Mouse (Mus musculus) right cerebral cortex, adult 18-20 months (tissue): ENCODE data around the gene Ssx2ip.
"Not testable (repeated sequence)": the region's sequence is repeated elsewhere in the genome, so short reads cannot be mapped to it uniquely, and the experiment has no call there.

Experiments
- DNase-seq: peaks from one replicate; pipeline ENCODE4 v3.0.0; 2022; ENCODE audit warnings: mixed read lengths

Gene Ssx2ip

DNA sequence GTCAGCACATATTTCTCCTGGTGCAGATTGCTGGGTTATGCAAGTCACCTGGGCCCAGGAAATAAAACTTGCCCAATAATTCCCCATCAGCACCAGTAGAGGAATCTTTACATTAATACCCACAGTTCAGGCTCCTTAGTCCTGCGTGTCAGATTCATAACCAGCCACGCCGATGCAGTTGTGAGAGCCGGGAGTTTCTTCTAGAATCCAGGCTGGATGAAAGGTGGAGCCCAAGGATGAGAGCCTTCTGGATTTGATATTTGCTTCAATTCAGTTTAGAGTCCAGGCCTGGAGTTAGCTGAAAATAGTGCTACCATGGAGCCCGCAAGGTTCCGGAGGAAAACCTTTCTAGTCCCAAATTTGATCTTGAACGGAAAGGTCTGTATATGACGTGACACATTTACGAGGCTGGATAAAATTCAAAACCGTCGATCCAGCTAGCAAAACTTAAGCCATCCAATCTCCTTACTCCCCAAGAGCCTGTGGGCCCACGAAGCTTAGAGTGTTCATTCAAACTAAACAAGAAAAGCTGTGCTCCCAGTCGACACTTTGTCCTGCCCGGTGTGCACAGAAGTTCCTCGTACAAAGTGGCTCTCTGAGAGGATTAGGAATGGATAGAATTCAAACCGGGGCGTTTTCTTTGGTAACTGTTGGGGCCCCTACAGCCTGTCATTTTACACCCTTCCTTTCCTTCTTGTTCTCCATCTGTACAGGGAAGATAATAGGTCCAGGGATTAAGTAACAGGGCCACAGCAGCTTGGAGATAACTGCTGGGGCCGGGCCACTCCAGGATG, 968 bp downstream of the Ssx2ip start:
- DNase-seq, result no peak

DNA sequence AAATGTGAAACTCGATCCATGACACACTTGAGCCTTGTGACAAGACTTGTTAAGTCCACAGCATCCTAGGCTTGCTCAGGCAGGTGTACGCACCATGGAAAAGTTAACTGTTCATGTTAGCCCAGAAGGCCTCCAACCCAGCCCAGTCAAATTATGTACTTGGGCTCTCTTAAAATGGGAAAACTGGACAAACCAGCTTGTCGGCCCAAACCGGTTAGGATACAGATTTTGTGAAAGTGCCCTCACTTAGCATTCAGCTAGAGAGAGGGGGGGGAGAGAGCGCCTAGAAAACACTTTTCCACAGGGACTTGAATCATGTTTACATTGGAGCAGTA, 1.5 kb downstream of the Ssx2ip start:
- no peak for DNase-seq

DNA sequence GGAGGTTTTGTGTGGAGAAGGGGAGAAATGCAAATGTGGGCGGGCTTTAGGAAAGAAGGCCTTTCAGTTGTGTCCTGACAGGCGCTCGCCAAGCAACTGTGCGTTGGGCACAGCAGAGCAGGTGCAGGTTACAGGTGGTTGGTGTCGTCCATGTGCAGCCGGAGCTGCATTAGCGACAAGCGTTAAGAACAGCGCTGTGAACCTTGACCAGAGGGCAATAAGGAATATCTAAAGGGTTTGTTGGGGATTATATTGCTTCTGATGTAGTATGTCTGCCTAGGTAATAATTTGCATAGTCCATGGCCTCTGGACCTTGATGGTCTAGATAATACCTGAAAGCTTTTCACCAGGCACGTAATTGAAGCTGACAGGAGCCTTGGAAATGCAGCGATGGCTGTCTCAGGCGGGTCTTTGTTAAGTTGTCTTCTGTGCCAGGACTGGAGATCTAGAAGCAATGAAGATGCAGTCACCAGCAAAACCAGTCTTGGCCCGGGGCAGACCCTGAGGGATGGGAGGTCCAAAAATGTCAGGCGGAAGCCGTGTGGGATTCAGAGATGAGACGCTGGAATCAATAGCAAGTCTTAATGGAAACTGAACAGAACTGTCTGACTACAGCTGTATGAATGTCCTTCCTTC, 2.8 kb downstream of the Ssx2ip start:
- no peak for DNase-seq

DNA sequence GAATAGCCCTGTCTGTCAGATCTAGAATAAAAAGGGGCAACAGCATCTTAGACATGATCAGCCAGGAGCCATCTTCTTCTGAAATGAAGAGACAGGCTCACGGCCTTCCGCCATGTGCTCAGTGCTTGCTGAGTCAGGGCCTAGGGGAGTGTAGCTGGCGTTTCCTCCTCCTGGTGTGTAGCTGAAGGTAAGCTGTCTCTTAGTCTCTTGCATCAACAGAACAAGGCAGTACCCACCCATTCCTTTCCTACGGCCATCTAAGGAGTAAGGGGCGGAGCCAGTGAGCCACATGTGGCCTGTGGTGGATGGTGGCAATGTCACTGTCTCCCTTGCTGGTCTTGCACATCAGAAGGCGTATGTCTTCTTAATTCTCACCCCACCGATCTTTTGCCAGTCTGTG, 5.7 kb downstream of the Ssx2ip start:
- no peak for DNase-seq

DNA sequence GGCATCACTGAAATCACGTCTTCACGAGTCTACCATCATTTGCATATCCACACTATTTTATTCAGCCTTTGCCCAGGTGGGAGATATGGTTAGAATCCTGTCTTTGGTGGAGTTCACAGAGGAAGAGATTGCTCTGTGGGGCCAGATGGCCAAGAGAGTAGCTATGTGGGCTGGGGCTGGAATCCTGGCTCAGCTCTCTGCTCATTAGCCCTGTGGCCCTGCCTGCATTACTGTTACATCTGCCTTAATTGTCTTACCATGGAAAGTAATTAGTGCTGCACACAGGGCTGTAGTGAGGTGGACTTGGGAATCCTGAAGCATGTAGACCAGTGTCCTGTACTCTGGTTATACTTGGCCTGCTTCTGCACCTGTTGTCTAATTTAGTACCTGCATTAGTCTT, 7.6 kb downstream of the Ssx2ip start:
- DNase-seq, result no peak

DNA sequence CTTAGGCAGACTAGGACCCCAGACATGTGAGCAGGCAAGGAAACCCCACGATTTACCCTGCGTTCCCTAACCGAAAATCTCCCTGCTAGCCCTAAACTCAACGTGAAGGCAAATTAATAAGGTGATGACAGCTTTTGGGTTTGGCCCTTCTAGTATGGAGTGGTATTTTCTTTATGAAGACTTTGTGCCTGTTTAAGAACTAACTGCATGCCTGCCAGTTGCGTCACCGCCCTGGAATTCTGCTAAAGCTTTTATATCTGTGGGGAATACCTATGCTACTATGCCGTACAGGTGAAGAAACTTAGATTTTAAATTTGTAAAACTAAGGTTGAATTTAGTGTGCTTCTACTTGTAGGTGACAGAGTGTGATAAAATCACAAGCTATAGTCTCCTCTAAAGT, 8.0 kb downstream of the Ssx2ip start:
- DNase-seq, result no peak

DNA sequence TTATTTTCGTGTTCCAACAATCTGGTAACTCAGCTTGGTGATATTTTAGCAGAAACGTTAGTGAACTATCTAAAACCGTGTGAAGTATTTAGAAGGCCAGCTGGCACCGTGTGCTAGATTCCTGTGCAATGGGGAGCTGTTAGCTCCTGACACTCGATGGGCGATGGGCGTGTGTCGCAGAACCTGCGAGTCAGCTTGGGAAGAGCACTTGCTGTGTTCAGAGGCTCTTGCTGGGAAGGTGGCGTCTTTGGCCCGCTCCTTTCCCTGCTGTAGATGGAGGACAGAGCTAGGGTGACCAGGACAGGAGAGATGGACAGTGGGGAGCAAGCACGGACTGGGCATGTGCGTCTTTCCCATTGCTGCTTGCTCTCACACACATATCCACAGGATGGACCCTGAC, 8.6 kb downstream of the Ssx2ip start:
- peak; percentile 48 for DNase-seq

DNA sequence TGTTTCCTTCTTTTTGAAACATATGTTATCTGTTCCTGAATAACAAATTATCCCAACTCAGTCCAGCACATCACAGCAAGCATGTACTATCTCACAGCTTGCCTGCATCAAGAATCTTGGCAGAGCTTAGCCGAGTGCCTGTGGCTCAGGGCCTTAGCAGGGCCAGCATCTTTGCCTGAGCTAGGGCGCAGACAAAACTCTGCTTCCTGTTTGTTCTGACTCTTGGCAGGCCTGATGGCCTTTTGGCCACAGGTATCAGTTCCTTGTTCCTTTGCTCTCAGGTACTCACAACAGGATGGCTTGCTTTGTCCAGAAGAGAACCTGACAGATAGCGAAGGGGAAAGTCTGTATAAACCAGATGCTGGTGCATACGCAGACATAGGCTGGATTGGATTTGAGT, 9.6 kb downstream of the Ssx2ip start:
- no peak for DNase-seq

DNA sequence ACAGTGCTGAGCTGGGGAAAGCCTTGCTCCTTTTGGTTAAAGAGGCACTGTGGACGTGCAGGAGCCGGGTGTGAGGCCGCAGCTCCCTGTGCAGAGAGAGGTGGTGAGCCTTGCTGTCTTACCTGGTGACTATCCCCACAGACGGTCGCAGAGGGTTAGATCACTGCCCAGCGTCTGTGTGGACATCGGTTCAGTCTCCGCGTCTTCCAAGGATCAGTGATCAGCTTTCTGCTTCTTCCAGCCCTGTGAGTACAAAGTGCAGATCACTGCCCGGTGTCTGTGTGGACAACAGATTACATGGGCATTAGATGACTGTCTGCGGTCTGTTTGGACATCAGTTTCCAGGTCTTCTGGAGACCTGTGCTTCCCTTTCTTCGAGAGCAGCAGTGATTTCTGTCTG, 10.1 kb downstream of the Ssx2ip start:
- DNase-seq, result no peak

DNA sequence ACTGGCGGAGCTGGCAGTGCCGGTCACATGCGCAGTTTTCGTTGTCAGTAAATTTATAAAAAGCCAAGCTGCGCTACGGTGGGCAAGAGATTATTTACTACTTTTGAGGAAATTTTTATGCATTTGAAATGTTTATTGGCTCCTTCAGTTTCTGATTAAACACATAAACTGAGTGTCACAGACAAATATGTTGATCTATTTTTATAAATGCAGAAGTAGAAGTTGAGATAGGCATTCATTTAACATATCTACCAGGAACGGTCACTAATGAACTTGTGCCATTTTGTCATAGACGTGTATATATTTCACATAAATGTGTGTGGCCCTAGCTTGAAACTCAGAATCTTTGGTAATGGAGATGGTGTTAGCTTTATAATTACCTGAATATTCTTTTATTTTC, 13.4 kb downstream of the Ssx2ip start:
- DNase-seq, result no peak

DNA sequence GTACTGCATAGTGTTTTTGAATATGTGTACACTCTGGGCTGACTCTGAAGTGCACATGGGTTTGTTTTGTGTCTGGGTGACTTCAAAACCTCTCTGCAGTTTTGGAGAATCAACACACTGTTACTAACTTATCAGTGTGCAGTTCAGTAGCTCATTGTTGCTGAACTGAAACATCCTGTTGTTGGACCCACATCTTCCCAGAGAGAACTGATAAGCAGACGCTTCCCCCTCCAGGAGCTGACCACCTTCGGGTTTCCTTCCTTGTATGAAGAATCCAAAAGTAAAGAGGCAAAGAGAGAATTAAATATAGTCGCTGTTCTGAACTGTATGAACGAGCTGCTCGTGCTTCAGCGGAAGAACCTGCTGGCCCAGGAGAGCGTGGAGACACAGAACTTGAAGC, 14.5 kb downstream of the Ssx2ip start:
- no peak for DNase-seq

DNA sequence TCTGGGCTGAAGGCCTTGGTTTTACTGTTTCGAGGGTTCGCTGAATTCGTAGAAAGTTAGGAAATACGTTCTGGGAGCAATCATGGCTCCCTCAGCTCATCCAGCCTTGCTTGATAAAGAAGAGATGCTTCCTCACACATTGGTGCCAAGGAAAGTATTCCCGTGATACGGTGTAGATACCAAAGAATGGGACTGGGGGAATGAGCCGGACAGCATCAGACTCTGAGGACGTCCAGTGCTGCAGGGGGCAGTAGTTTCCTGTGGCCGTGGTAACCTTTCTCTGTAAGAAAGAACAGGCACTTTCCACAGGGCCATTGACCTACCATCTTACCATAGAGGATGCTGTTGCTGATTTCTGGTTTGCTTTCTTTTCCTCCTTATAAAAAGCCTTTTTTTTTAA, 15.1 kb downstream of the Ssx2ip start:
- DNase-seq, result no peak

DNA sequence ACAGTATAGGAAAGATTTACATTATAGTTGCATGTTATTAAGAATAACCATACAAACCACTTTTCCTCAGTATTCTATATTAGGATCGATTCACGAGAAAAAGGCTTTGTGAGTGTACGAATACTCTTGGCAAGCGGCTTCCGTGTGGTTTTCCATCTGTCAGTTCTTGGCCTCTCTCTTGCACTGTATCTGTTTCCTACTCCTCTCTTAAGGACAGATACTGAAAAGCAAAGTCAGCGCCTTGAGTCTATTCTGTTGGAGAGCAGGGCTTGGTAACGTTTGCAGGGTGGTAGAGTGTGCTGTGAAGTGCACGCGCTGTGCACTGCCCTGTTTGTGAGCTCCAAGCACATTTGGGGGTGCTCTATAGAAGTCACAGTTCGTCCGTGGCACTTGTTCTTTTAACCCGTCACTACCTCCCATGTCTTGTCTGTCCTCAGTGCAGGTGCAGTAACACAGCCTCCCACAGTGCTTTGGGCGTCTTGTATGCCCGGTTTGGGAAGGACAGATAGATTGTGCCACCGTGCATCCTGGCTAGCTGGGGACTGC, 15.6 kb downstream of the Ssx2ip start:
- DNase-seq, result no peak

DNA sequence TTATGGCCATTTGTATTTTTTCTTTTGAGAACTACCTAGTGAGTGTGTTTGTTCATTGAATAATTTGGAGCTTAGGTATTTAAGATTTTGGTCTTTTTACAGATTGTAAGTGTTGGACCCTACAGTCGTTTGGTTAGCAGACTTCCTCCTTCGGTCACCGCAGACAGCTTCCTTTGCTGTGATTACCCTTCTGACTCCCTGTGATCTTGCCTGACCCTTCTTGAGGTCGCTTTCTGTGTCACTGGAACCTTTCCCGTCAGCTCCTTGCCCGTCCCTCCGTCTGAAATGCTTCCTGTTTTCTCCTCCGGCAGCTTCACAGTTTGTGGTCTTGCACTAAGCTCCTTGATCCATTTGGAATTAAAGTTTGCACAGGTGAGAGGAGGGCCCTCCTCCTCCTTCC, 17.3 kb downstream of the Ssx2ip start:
- no peak for DNase-seq

DNA sequence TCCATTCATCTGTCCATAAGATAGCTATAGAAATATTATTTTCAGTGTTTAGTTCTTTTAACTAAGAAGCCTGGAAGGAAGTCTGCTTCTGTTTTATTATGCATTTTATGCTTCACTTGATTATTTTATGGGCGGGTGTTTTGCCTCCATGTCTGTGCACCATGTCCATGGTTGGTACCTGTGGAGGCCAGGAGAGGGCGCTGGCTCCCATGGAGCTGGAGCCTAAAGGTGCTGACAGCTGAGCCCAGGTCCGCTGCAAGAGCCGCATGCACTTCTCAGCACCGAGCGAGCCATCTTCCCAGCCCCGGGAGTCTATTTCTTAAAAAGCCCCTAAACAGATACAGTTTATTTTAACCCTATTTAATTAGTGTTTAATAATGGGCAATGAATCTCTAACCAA, 19.3 kb downstream of the Ssx2ip start:
- DNase-seq, result no peak

DNA sequence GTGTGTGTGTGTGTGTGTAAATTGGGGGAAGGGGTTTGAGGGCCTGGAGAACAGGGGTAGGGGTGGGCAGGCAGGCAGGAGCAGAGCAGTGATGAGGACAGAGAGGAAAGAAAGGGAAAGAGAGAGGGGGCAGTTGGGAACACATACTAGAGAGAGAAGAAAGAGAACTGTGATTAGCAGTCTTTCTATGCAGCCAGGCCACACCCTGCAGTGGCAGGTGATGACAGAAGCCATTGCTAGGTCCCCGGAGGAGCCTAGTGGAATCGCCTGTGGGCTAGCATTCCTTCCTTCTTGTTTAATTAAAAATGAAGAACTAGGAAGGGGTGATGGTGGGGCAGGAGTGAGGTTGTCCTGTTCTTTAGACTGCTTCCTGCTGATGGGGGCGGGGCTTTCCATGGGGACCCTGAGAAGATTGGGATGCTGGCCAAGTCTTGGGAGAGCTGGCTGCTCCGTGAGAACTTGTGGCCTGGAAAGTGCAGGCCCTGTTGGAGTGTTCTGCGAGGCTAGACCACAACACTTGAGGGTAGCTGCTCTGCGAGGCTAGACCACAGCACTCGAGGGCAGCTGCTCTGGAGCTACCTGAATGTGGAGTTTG, 20.0 kb downstream of the Ssx2ip start:
- no peak for DNase-seq

DNA sequence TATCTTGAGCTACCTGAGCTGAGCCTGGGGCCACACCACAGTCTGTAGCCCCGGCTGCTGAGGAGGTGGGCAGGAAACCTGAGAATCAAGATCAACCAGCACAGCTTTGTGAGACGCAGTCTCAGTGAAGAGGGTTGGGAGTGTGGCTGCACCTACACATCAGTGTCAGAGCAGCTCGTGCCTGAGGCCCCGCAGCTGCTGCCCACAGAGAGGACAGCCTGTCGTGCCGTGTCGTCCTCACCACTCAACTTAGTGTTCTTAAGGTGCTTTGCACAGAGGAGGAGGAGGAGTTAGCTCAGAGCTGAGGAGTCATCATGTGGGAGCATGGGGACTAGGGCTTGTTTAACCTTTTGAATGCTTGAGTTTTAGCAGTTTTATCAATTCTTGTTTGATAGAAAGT, 21.5 kb downstream of the Ssx2ip start:
- no peak for DNase-seq

DNA sequence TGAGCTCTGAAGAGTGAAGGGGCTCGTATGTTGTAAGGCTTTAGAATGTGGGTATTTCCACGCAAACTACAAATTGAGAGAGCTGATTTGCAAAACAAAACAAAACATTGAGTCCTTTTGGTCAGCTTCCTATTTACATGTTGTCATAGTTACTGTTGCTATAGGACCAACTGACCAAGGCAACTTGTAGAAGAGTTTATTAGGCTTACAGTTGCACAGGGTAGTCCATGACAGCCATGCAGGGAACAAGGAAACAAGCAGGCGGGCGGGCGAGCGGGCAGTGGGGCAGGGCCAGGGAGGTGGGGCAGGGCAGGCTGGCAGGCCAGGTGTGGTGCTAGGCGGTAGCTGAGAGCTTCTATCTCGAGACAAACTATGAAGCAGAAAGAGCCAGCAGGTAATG, 22.0 kb downstream of the Ssx2ip start:
- DNase-seq, result no peak

DNA sequence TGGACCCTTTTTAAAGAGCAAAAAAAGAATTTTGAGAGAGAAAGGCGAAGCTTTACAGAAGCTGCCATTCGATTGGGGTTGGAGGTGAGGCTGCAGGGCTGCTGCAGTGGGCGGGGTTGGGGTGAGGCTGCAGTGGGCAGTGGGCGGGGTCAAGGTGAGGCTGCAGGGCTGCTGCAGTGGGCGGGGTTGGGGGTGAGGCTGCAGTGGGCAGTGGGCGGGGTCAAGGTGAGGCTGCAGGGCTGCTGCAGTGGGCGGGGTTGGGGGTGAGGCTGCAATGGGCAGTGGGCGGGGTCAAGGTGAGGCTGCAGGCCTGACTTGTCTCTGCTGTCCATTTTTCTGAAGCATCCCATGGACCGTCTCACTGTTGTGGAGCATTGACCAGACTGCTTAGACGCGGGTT, 28.6 kb downstream of the Ssx2ip start:
- not testable (repeated sequence) for DNase-seq

DNA sequence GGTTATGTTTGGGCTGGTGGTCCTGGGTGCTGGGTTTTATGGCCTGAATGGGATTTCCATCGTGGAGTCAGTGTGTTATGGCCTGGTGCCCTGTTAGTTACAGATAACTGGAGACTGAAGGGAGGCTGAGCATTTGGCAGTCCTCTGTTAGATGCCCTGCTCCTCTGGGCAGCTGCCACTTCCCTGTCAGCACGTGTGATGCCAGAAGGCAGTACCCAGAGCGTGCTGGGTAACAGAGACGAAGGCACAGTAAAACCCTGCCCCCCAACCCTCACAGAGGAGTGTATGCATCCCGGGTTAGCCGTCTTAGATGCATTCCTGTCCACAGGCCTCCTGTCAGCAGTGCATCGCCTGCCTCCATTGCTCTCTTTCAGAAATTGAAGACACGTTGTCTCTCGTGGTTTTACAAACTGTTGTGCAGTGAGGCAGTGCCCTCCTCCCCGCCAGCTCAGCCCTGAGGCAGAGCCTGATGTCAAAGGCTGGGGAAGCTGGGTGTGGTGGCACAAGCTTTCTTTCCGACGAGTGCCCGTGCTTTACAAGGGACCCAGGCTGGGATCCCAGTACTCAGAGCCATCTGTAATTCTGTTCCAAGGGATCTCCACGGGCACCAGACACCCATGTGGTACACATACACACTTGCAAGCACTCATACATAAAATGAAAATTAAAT, 29.4 kb downstream of the Ssx2ip start:
- no peak for DNase-seq

DNA sequence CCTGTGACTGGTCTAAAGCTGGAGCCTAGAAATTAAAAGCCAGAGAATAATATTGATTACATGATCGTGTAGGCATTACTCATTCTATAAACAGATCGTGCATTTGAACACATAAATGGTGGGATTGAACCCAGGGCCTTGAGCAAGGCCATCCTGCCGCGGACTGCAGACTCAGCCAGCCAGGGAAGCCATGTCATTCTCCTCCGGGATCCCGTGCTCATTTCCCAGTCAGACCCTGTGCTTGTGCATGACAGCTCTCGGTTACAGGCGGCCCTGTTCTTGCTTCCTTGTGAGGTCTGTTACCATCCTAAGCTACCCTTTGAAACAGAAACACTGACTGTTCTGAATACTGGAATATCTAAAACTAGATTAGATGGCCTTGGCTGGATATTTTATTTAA, 30.2 kb downstream of the Ssx2ip start:
- DNase-seq, result no peak

DNA sequence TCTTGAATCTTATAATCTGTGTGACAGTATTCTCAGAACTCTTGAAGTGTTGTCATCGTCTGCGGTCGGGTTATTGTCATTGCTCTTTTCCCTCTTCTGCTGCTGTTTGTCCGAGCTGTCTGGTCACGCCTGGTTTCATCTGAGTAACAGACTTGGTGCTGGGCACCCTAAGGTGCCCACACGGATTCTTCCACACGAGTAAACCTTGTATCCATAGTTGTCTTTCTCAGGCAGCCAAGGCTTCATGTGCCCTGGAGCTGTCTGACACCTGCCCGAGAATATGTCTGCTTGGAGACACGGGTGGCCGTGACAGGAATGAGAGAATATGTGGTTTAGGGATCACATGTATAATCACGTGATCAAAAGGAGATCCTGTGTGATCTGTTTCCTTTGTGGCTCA, 31.1 kb downstream of the Ssx2ip start:
- no peak for DNase-seq

DNA sequence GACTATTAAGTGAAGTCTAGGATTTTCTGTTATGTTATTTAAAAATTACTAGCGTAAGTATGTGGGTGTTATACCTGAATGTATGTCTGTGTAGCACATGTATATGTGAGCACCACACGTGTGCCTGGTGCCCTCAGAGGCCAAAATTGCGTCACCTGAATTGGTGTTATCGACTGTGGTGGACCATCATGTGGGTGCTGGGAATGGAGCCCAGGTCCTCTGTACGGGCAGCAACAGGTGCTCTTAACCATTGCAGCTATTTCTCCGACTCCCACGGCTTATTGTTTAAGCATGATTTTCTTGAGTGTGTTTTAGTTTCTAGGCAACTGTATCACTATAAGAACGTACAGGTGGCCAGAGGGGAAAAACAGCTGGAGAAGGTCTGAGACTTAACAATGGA, 31.7 kb downstream of the Ssx2ip start:
- DNase-seq, result no peak

DNA sequence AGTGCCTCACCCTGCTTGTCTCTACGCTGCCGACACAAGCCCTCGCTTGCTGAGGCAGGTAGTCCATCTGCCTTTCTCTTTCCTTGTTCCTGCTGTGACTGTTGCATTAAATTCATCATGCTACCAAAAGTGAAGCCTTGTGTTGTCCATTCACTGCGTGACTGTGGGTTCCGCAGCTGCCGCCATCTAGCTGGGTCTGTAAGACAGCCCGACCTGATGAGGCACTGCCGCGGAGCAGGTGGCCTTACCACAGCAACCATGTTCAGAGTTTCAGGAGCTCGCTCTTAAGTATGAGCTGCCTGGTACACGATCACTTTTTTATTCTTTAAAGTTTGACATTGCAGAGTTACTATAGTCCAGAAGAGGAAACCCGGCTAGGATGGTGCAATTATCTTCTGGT, 35.6 kb downstream of the Ssx2ip start:
- no peak for DNase-seq
